Mouse (Mus musculus) megakaryocyte progenitor cell, adult 5-6 weeks (primary cell): Measurements from ENCODE around the gene Acvr1b. TPM values are rescaled to one million over a fixed set of nuclear protein-coding genes. Genes with fewer than 3 reads are reported as not detected.

Experiments
- ATAC-seq: replicated peaks from 2 replicates; pipeline ENCODE4 v1.8.0; 2016; ENCODE audit warnings: mild to moderate bottlenecking, moderate TSS enrichment, inconsistent platforms; ENCODE audit not compliant: poor library complexity
- total RNA-seq, 2 experiments: library from RNA; stranded (forward) in 1 of 2; stranded (reverse) in 1 of 2; fragments of 157-497, 149-512 nt in 1 of 2; fragments of 200-1000 nt in 1 of 2; gene quantifications; 2 replicates each; pipeline versions ENCODE4 v1.2.3 to v1.2.4; 2015 to 2017

The Acvr1b gene
- total RNA-seq, 2 experiments from 2014 or later: 4.8 to 6.4 TPM

- ATAC-seq: no peak
Measured at GRCm38 (mm10) chr15:101174294-101175130, 645 bp downstream of the Acvr1b start.

GRCm38 (mm10) chr15:101175131-101175460 is 1.2 kb downstream of the Acvr1b start:
- ATAC-seq: no peak

- no peak for ATAC-seq
Measured at GRCm38 (mm10) chr15:101175613-101176283, 1.9 kb downstream of the Acvr1b start.

- ATAC-seq: no peak
Measured at GRCm38 (mm10) chr15:101176284-101176680, 2.4 kb downstream of the Acvr1b start.

GRCm38 (mm10) chr15:101176795-101177691 is 3.2 kb downstream of the Acvr1b start:
- peak; percentile 18 for ATAC-seq

- ATAC-seq: no peak
Measured at GRCm38 (mm10) chr15:101180363-101181105, 6.7 kb downstream of the Acvr1b start.

- no peak for ATAC-seq
Measured at GRCm38 (mm10) chr15:101181106-101181466, 7.2 kb downstream of the Acvr1b start.

- no peak for ATAC-seq
Measured at GRCm38 (mm10) chr15:101181500-101181899, 7.6 kb downstream of the Acvr1b start.

- ATAC-seq: no peak
Measured at GRCm38 (mm10) chr15:101182676-101183075, 8.8 kb downstream of the Acvr1b start.

- no peak for ATAC-seq
Measured at GRCm38 (mm10) chr15:101184300-101184699, 10.4 kb downstream of the Acvr1b start.

GRCm38 (mm10) chr15:101185549-101185948 is 11.7 kb downstream of the Acvr1b start:
- ATAC-seq: no peak

- peak; percentile 23; the same call in 1 of the 2 replicates for ATAC-seq
Measured at GRCm38 (mm10) chr15:101187907-101188306, 14.0 kb downstream of the Acvr1b start.

GRCm38 (mm10) chr15:101189981-101190761 is 16.3 kb downstream of the Acvr1b start:
- ATAC-seq: no peak

GRCm38 (mm10) chr15:101190762-101191150 is 16.9 kb downstream of the Acvr1b start:
- peak; percentile 23; the same call in 1 of the 2 replicates for ATAC-seq

GRCm38 (mm10) chr15:101191459-101192259 is 17.8 kb downstream of the Acvr1b start:
- ATAC-seq: peak; percentile 74

- no peak for ATAC-seq
Measured at GRCm38 (mm10) chr15:101192260-101192640, 18.4 kb downstream of the Acvr1b start.

- no peak for ATAC-seq
Measured at GRCm38 (mm10) chr15:101192651-101193050, 18.8 kb downstream of the Acvr1b start.

GRCm38 (mm10) chr15:101193971-101194370 is 20.1 kb downstream of the Acvr1b start:
- ATAC-seq: no peak
